Comparison of ENCODE assay signal across 12 mouse cellular contexts in genomic region chr10:100051146-100051783, GRCm38 (mm10). TPM values are rescaled to one million over a fixed set of nuclear protein-coding genes. Genes with fewer than 3 reads are reported as not detected.
DNase-seq lines count a peak whose midpoint lies in the region; ATAC-seq and TF ChIP-seq lines count a peak whose summit lies in the region.
"Had no signal": no experiment of that assay in that cellular context is flagged by ENCODE, and none has a peak within 500 bp of the region (broad histone marks: within the 10 kb centered on the region; RNA-seq: fewer than 3 reads in every experiment).

No protein-coding gene starts in this region.

- no peak overlapping the region for H3K4me3 ChIP-seq in hindbrain, embryonic 16.5 days (ENCODE audit: low read length)
- H3K4me3 ChIP-seq in hindbrain, embryonic 12.5 days: no peak overlapping the region
- H3K4me3 ChIP-seq in lung, postnatal 0 days (ENCODE audit: low read depth, low read length): no peak overlapping the region
- no peak overlapping the region for H3K4me3 ChIP-seq in forebrain, embryonic 16.5 days (replicated peaks; ENCODE audit: low read length)
- no peak overlapping the region for H3K4me3 ChIP-seq in stomach, postnatal 0 days (ENCODE audit: low read depth, low read length)
- H3K4me3 ChIP-seq: midbrain, embryonic 15.5 days; neural tube, embryonic 13.5 days had no signal

- H3K36me3 ChIP-seq in hindbrain, embryonic 16.5 days (ENCODE audit: control insufficient read depth, insufficient read depth, low read length): no peaks in the 10 kb centered on the region
- no peaks in the 10 kb centered on the region for H3K36me3 ChIP-seq in hindbrain, embryonic 12.5 days
- H3K36me3 ChIP-seq in lung, postnatal 0 days (ENCODE audit: insufficient read depth, low read length): no peaks in the 10 kb centered on the region
- H3K36me3 ChIP-seq in forebrain, embryonic 16.5 days (ENCODE audit: control insufficient read depth, insufficient read depth): no peaks in the 10 kb centered on the region
- H3K36me3 ChIP-seq in stomach, postnatal 0 days (ENCODE audit: control insufficient read depth, insufficient read depth, low read length): no peaks in the 10 kb centered on the region; the same call in 1 of the 2 replicates
- H3K36me3 ChIP-seq: midbrain, embryonic 15.5 days; neural tube, embryonic 13.5 days had no signal

- no peak for TF ChIP-seq CTCF in lung, postnatal 0 days (IDR thresholded peaks at IDR 0.05)
- TF ChIP-seq CTCF in stomach, postnatal 0 days (IDR thresholded peaks at IDR 0.05; ENCODE audit: low read depth): no peak

- H3K4me2 ChIP-seq in hindbrain, embryonic 16.5 days (ENCODE audit: low read length): peak overlapping the region; percentile 15; the same call in 1 of the 2 replicates
- H3K4me2 ChIP-seq in hindbrain, embryonic 12.5 days (replicated peaks): no peak overlapping the region
- no peak overlapping the region for H3K4me2 ChIP-seq in lung, postnatal 0 days (replicated peaks; ENCODE audit: low read depth, low read length)
- peak overlapping the region; percentile 25; the same call in 1 of the 2 replicates for H3K4me2 ChIP-seq in forebrain, embryonic 16.5 days (ENCODE audit: low read length)
- H3K4me2 ChIP-seq in stomach, postnatal 0 days (replicated peaks; ENCODE audit: low read depth): peak overlapping the region; percentile 23
- H3K4me2 ChIP-seq: midbrain, embryonic 15.5 days had no signal

- no peaks in the 10 kb centered on the region for H3K9me3 ChIP-seq in hindbrain, embryonic 16.5 days (ENCODE audit: control insufficient read depth, low read length)
- H3K9me3 ChIP-seq in hindbrain, embryonic 12.5 days (replicated peaks): no peaks in the 10 kb centered on the region
- H3K9me3 ChIP-seq in lung, postnatal 0 days (ENCODE audit: low read length): no peaks in the 10 kb centered on the region
- no peaks in the 10 kb centered on the region for H3K9me3 ChIP-seq in forebrain, embryonic 16.5 days (ENCODE audit: control insufficient read depth, low read length)
- H3K9me3 ChIP-seq in stomach, postnatal 0 days (ENCODE audit: control insufficient read depth, low read length): no peaks in the 10 kb centered on the region
- H3K9me3 ChIP-seq: midbrain, embryonic 15.5 days; neural tube, embryonic 13.5 days had no signal

- no peak for TF ChIP-seq EP300 in lung, postnatal 0 days (IDR thresholded peaks at IDR 0.05)
- TF ChIP-seq EP300 in stomach, postnatal 0 days (optimal IDR thresholded peaks at IDR 0.05): no peak

- whole genome bisulfite sequencing in hindbrain, embryonic 16.5 days: 46% methylated on average over 10 of the region's 10 CpGs
- 64% methylated on average over 10 of the region's 10 CpGs for WGBS in hindbrain, embryonic 12.5 days
- 31% methylated on average over 9 of the region's 10 CpGs for WGBS in lung, postnatal 0 days
- WGBS in forebrain, embryonic 16.5 days: 13% methylated on average over 10 of the region's 10 CpGs
- WGBS in stomach, postnatal 0 days: 17% methylated on average over 10 of the region's 10 CpGs

- ATAC-seq in hindbrain, embryonic 16.5 days: no peak
- no peak for ATAC-seq in hindbrain, embryonic 12.5 days (ENCODE audit: low FRiP score)
- no peak for ATAC-seq in lung, postnatal 0 days
- peak; percentile 61 for ATAC-seq in forebrain, embryonic 16.5 days
- ATAC-seq in stomach, postnatal 0 days (ENCODE audit: low FRiP score, low TSS enrichment): no peak
- ATAC-seq: midbrain, embryonic 15.5 days had no signal

- no peak overlapping the region for H3K9ac ChIP-seq in hindbrain, embryonic 16.5 days (ENCODE audit: low read depth, low read length)
- H3K9ac ChIP-seq in hindbrain, embryonic 12.5 days: no peak overlapping the region
- no peak overlapping the region for H3K9ac ChIP-seq in lung, postnatal 0 days (replicated peaks; ENCODE audit: low read depth)
- no peak overlapping the region for H3K9ac ChIP-seq in forebrain, embryonic 16.5 days (replicated peaks; ENCODE audit: low read depth, low read length)
- H3K9ac ChIP-seq in stomach, postnatal 0 days (ENCODE audit: low read length): no peak overlapping the region
- H3K9ac ChIP-seq: midbrain, embryonic 15.5 days; neural tube, embryonic 13.5 days had no signal

- H3K27me3 ChIP-seq in hindbrain, embryonic 16.5 days (replicated peaks; ENCODE audit: control insufficient read depth, insufficient read depth, low read length): no peaks in the 10 kb centered on the region
- H3K27me3 ChIP-seq in hindbrain, embryonic 12.5 days: no peaks in the 10 kb centered on the region
- no peaks in the 10 kb centered on the region for H3K27me3 ChIP-seq in lung, postnatal 0 days (replicated peaks; ENCODE audit: insufficient read depth, low read length)
- H3K27me3 ChIP-seq in forebrain, embryonic 16.5 days (replicated peaks; ENCODE audit: control insufficient read depth, insufficient read depth, low read length): no peaks in the 10 kb centered on the region
- no peaks in the 10 kb centered on the region for H3K27me3 ChIP-seq in stomach, postnatal 0 days (ENCODE audit: control insufficient read depth, insufficient read depth, low read length)
- H3K27me3 ChIP-seq: midbrain, embryonic 15.5 days; neural tube, embryonic 13.5 days had no signal

- 0 out of 2 replicates have a peak overlapping the region, but pooled peaks have one; percentile 17 for H3K27ac ChIP-seq in hindbrain, embryonic 16.5 days (ENCODE audit: low read depth, low read length)
- no peak overlapping the region for H3K27ac ChIP-seq in hindbrain, embryonic 12.5 days
- 0 out of 2 replicates have a peak overlapping the region, but pooled peaks have one; percentile 1 for H3K27ac ChIP-seq in lung, postnatal 0 days (ENCODE audit: low read length)
- no peak overlapping the region for H3K27ac ChIP-seq in forebrain, embryonic 16.5 days (ENCODE audit: low read length)
- H3K27ac ChIP-seq in stomach, postnatal 0 days (replicated peaks): no peak overlapping the region; the same call in 1 of the 2 replicates
- H3K27ac ChIP-seq: midbrain, embryonic 15.5 days; neural tube, embryonic 13.5 days had no signal

- DNase-seq in lung, postnatal 0 days (ENCODE audit: low spot score): peak; percentile 51
- no peak for DNase-seq in lung, adult 18-20 months
- no peak for DNase-seq in stomach, postnatal 0 days (ENCODE audit: low spot score)
- no peak for DNase-seq in left cerebral cortex, adult 18-20 months (ENCODE audit: low spot score in 2 of 2)
- DNase-seq: cerebellum, adult 8-10 months; heart, adult 18-20 months; kidney, adult 11 months had no signal

- H3K4me1 ChIP-seq in hindbrain, embryonic 16.5 days (ENCODE audit: control insufficient read depth, insufficient read depth, low read depth, low read length): peaks cover 2% of the 10 kb centered on the region; the same call in 1 of the 2 replicates
- no peaks in the 10 kb centered on the region for H3K4me1 ChIP-seq in hindbrain, embryonic 12.5 days
- no peaks in the 10 kb centered on the region; the same call in 1 of the 2 replicates for H3K4me1 ChIP-seq in lung, postnatal 0 days (ENCODE audit: insufficient read depth, low read depth, low read length)
- peaks cover 20% of the 10 kb centered on the region for H3K4me1 ChIP-seq in forebrain, embryonic 16.5 days (replicated peaks; ENCODE audit: control insufficient read depth, insufficient read depth, low read length)
- peaks cover 3% of the 10 kb centered on the region; the same call in 1 of the 2 replicates for H3K4me1 ChIP-seq in stomach, postnatal 0 days (replicated peaks; ENCODE audit: control insufficient read depth, insufficient read depth)
- H3K4me1 ChIP-seq: midbrain, embryonic 15.5 days had no signal

RNA-seq across cellular contexts. Expression of gene Kitl, which starts 35.8 kb away (rescaled TPM):
- 29.8 and 30.1 TPM in 2 replicates for polyA plus RNA-seq in hindbrain, embryonic 16.5 days (2015; fragmentation: Nextera tagmentation; extraction: Ambion mirVana)
- polyA plus RNA-seq in hindbrain, embryonic 12.5 days (2016; fragmentation: Nextera tagmentation; extraction: Ambion mirVana): 14.7 and 16.0 TPM in 2 replicates
- polyA plus RNA-seq in lung, postnatal 0 days (2015; fragmentation: Nextera tagmentation; extraction: Ambion mirVana): 75.2 and 93.6 TPM in 2 replicates
- 43.4 and 45.5 TPM in 2 replicates for polyA plus RNA-seq in forebrain, embryonic 16.5 days (2015; fragmentation: Nextera tagmentation; extraction: Ambion mirVana)
- polyA plus RNA-seq in stomach, postnatal 0 days (2015; fragmentation: Nextera tagmentation; extraction: Ambion mirVana): 13.9 and 20.6 TPM in 2 replicates
- 10 to 100 TPM; 50.7 to 53.3 TPM for total RNA-seq in left cerebral cortex, adult 18-20 months (2021)

Comparison
In these comparisons a context has a peak if more than half of its experiments do, and no peak if none do; other contexts are left out.
1. H3K27ac ChIP-seq: peak in hindbrain, embryonic 16.5 days (single experiment) and lung, postnatal 0 days (single experiment); none in hindbrain, embryonic 12.5 days (single experiment), forebrain, embryonic 16.5 days (single experiment) and stomach, postnatal 0 days (single experiment).
2. H3K4me2 ChIP-seq: peak in hindbrain, embryonic 16.5 days (single experiment), forebrain, embryonic 16.5 days (single experiment) and stomach, postnatal 0 days (single experiment); none in hindbrain, embryonic 12.5 days (single experiment) and lung, postnatal 0 days (single experiment).